ENCODE assay signal across 15 mouse cellular contexts in genomic region chr6:134781494-134781913, GRCm38 (mm10). TPM values are rescaled to one million over a fixed set of nuclear protein-coding genes. Genes with fewer than 3 reads are reported as not detected.
A peak's percentile ranks its signal among the peaks of the same experiment; 100 is the strongest.
DNase-seq lines count a peak whose midpoint lies in the region; ATAC-seq and TF ChIP-seq lines count a peak whose summit lies in the region.
"Had no signal": no experiment of that assay in that cellular context is flagged by ENCODE, and none has a peak within 500 bp of the region (broad histone marks: within the 10 kb centered on the region; RNA-seq: fewer than 3 reads in every experiment).

No protein-coding gene starts in this region.

- no peak overlapping the region for H3K9ac ChIP-seq in heart, adult 2 months (ENCODE audit: low read depth, low read length)
- peak overlapping the region; percentile 22; the same call in 1 of the 2 replicates for H3K9ac ChIP-seq in liver, embryonic 15.5 days
- H3K9ac ChIP-seq: intestine, embryonic 15.5 days; limb, embryonic 15.5 days had no signal

- no peaks in the 10 kb centered on the region for H3K9me3 ChIP-seq in liver, embryonic 15.5 days (replicated peaks)
- H3K9me3 ChIP-seq: intestine, embryonic 15.5 days; limb, embryonic 15.5 days had no signal

- H3K4me1 ChIP-seq in heart, adult 2 months (ENCODE audit: control insufficient read depth, insufficient read depth, low read length) = peaks cover 10% of the 10 kb centered on the region
- peaks cover 47% of the 10 kb centered on the region for H3K4me1 ChIP-seq in liver, embryonic 15.5 days (replicated peaks)

- 47% methylated on average over 7 of the region's 7 CpGs for WGBS in heart, adult 2 months
- 41% methylated on average over 7 of the region's 7 CpGs for WGBS in liver, embryonic 15.5 days (ENCODE audit: insufficient replicate concordance)

- H3K79me2 ChIP-seq in heart, adult 2 months (replicated peaks; ENCODE audit: control insufficient read depth, insufficient read depth, low read length) = peaks cover 15% of the 10 kb centered on the region

- peaks cover 7% of the 10 kb centered on the region for H3K36me3 ChIP-seq in heart, adult 2 months (ENCODE audit: control insufficient read depth, insufficient read depth, low read length)
- H3K36me3 ChIP-seq in liver, embryonic 15.5 days (replicated peaks) = no peaks in the 10 kb centered on the region
- H3K36me3 ChIP-seq: intestine, embryonic 15.5 days had no signal

- TF ChIP-seq CTCF in heart, adult 2 months (IDR thresholded peaks at IDR 0.05) = no peak

- H3K4me3 ChIP-seq in heart, adult 2 months = no peak overlapping the region
- H3K4me3 ChIP-seq in liver, embryonic 15.5 days (replicated peaks) = peak overlapping the region; percentile 42
- H3K4me3 ChIP-seq: intestine, embryonic 15.5 days; left cerebral cortex, adult 2 months; limb, embryonic 15.5 days had no signal

- H3K4me2 ChIP-seq in liver, embryonic 15.5 days = peak overlapping the region; percentile 55
- H3K4me2 ChIP-seq: intestine, embryonic 15.5 days; limb, embryonic 15.5 days had no signal

- intact Hi-C loops in heart, adult 2 months (cut with DNase I) = no loop called here

- H3K27me3 ChIP-seq in heart, adult 2 months (ENCODE audit: control insufficient read depth, insufficient read depth, low read length) = no peaks in the 10 kb centered on the region; the same call in 1 of the 2 replicates
- no peaks in the 10 kb centered on the region for H3K27me3 ChIP-seq in liver, embryonic 15.5 days
- H3K27me3 ChIP-seq: intestine, embryonic 15.5 days; limb, embryonic 15.5 days had no signal

- TF ChIP-seq EP300 in heart, adult 2 months (IDR thresholded peaks at IDR 0.05; ENCODE audit: insufficient read depth, low read depth, low read length) = no peak

- ATAC-seq in liver, embryonic 15.5 days (ENCODE audit: insufficient read depth) = peak; percentile 93
- ATAC-seq: intestine, embryonic 15.5 days had no signal

- peak in 1 of 2 experiments; percentile 10 for DNase-seq in heart, adult 2 months
- no peak for DNase-seq in heart, postnatal 4 days
- DNase-seq in cerebellum, adult 11 months = peak; percentile 32
- DNase-seq in cerebellum, postnatal 36 days = peak; percentile 29 to 35
- no peak for DNase-seq in kidney, postnatal 36 days
- no peak for DNase-seq in T-cell, adult 2 months (ENCODE audit: low spot score)
- no peak for DNase-seq in left cerebral cortex, adult 18-20 months (ENCODE audit: low spot score in 2 of 2)
- DNase-seq: kidney, postnatal 25 days; right cerebral cortex, postnatal 25 days; thymus, postnatal 36 days had no signal

- H3K27ac ChIP-seq in heart, adult 2 months = 0 out of 2 replicates have a peak overlapping the region, but pooled peaks have one; percentile 13
- peak overlapping the region; percentile 82 for H3K27ac ChIP-seq in liver, embryonic 15.5 days (replicated peaks)
- H3K27ac ChIP-seq: intestine, embryonic 15.5 days; left cerebral cortex, adult 2 months; limb, embryonic 15.5 days; macrophage had no signal

- no peak for TF ChIP-seq POLR2A in heart, adult 2 months (IDR thresholded peaks at IDR 0.05; ENCODE audit: insufficient read depth, low read depth, low read length)

RNA-seq across cellular contexts. Expression of gene Dusp16, which starts 10.9 kb away (rescaled TPM):
- 10 to 100 TPM; 20.9 to 23.8 TPM for total RNA-seq in heart, adult 2 months (2021)
- polyA plus RNA-seq in heart, adult 2 months (2012; rRNA removed) = 8.2 and 18.7 TPM in 2 replicates
- total RNA-seq in heart, postnatal 4 days (2021) = 10 to 100 TPM; 32.4 to 34.9 TPM
- polyA plus RNA-seq in liver, embryonic 15.5 days (2015; fragmentation: Nextera tagmentation; extraction: Ambion mirVana) = 5.1 TPM in 2 replicates
- total RNA-seq in left cerebral cortex, adult 18-20 months (2021) = 1 to 10 TPM; 9.5 to 9.8 TPM

RNA-seq across cellular contexts. Expression of gene Crebl2, which starts 48.5 kb away (rescaled TPM):
- total RNA-seq in heart, adult 2 months (2021) = 10 to 100 TPM; 12.2 to 16.2 TPM
- 9.2 and 15.3 TPM in 2 replicates for polyA plus RNA-seq in heart, adult 2 months (2012; rRNA removed)
- 1 to 10 TPM; 2.4 to 2.8 TPM for total RNA-seq in heart, postnatal 4 days (2021)
- 2.1 and 2.4 TPM in 2 replicates for polyA plus RNA-seq in liver, embryonic 15.5 days (2015; fragmentation: Nextera tagmentation; extraction: Ambion mirVana)
- 10 to 100 TPM; 51.8 TPM for total RNA-seq in left cerebral cortex, adult 18-20 months (2021)

Comparison
In these comparisons a context has a peak if more than half of its experiments do, and no peak if none do; other contexts are left out.
1. DNase-seq: peak in cerebellum, adult 11 months (single experiment) and cerebellum, postnatal 36 days (2 of 2); none in heart, postnatal 4 days (single experiment), kidney, postnatal 36 days (0 of 2), T-cell, adult 2 months (single experiment) and left cerebral cortex, adult 18-20 months (0 of 2).